Mouse (Mus musculus) midbrain, embryonic 13.5 days (tissue): ENCODE data around the gene Scarb1. TPM values are rescaled to one million over a fixed set of nuclear protein-coding genes. Genes with fewer than 3 reads are reported as not detected.

ENCODE experiments used
- ATAC-seq: fragments of 200-750 bp; cut with Nextera tagmentation; 2 replicates; pipeline ENCODE4 v1.8.0; 2017; ENCODE audit warnings: mild to moderate bottlenecking, moderate TSS enrichment, moderate library complexity
- H3K27ac ChIP-seq: fragments of 300-500 bp; sonication (generic); 2 replicates; pipeline ENCODE4 v1.5.1; 2015; ENCODE audit warnings: inconsistent platforms, mild to moderate bottlenecking, moderate library complexity
- H3K27me3 ChIP-seq: fragments of 300-500 bp; sonication (generic); 2 replicates; pipeline ENCODE4 v1.6.1; 2015; ENCODE audit warnings: mild to moderate bottlenecking, inconsistent platforms
- H3K36me3 ChIP-seq: fragments of 300-500 bp; sonication (generic); 2 replicates; pipeline ENCODE4 v1.6.1; 2015; ENCODE audit warnings: mild to moderate bottlenecking, inconsistent platforms
- H3K4me1 ChIP-seq: fragments of 300-500 bp; sonication (generic); replicated peaks from 2 replicates; pipeline ENCODE4 v1.6.1; 2015; ENCODE audit warnings: inconsistent platforms
- H3K4me2 ChIP-seq: fragments of 300-500 bp; sonication (generic); replicated peaks from 2 replicates; pipeline ENCODE4 v1.6.1; 2015; ENCODE audit warnings: moderate library complexity, mild to moderate bottlenecking, inconsistent platforms
- H3K4me3 ChIP-seq: fragments of 300-500 bp; sonication (generic); replicated peaks from 2 replicates; pipeline ENCODE4 v1.5.1; 2015; ENCODE audit warnings: mild to moderate bottlenecking, inconsistent platforms
- H3K9ac ChIP-seq: fragments of 300-500 bp; sonication (generic); replicated peaks from 2 replicates; pipeline ENCODE4 v1.6.1; 2015; ENCODE audit warnings: mild to moderate bottlenecking, inconsistent platforms
- H3K9me3 ChIP-seq: fragments of 300-500 bp; sonication (generic); 2 replicates; pipeline ENCODE4 v1.6.1; 2016; ENCODE audit warnings: mild to moderate bottlenecking, inconsistent platforms
- whole genome bisulfite sequencing: fragments of 180-500 bp; shearing (Covaris S2); methylation state at CpG from one replicate; pipeline ENCODE4 v1.1.7; 2015; 5-methylcytosine and 5-hydroxymethylcytosine counted together
- polyA plus RNA-seq: library from polyadenylated mRNA; unstranded; fragments of >200 nt; fragmentation: Nextera tagmentation; extraction: Ambion mirVana; gene quantifications from 2 replicates; pipeline ENCODE4 v1.2.1, GENCODE M21; 2015

The Scarb1 gene
- polyA plus RNA-seq, 1 experiment from 2014 or later: 22.8 TPM

- no peaks in the 10 kb centered on the region for H3K9me3 ChIP-seq
- no peak overlapping the region for H3K9ac ChIP-seq
- peaks cover 30% of the 10 kb centered on the region for H3K4me1 ChIP-seq
- peaks cover 18% of the 10 kb centered on the region for H3K36me3 ChIP-seq
- ATAC-seq: no peak
- H3K27ac ChIP-seq: no peak overlapping the region
- no peaks in the 10 kb centered on the region for H3K27me3 ChIP-seq
- WGBS: 84% methylated on average over 5 of the region's 5 CpGs
- no peak overlapping the region for H3K4me2 ChIP-seq
- no peak overlapping the region for H3K4me3 ChIP-seq
Observed at GRCm38 (mm10) chr5:125381954-125382672, 41.2 kb upstream of the Scarb1 start.

DNA sequence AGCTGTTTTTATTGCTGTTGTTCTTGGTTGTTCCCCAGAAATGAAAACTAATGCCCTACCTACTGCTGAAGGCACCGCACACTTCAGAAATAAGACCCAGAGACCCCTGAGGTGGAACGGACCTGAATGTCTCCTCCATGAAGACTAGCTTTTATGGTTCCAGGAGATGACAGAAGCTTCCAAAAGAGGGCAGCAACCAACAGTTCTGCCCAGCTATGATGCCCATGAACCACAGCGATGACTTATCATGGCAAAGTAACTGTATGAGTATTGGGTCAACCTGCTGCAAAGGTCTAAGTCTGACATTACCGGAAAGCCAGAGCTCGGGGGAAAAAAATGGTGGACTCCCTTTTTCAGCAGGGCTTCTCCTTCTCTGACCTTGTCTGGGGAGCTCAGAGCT lies 38.0 kb upstream of the Scarb1 start:
- Histone ChIP-seq H3K27ac (no peak overlapping the region), H3K4me2 (no peak overlapping the region), H3K9me3 (no peaks in the 10 kb centered on the region), H3K9ac (no peak overlapping the region), H3K4me1 (peaks cover 9% of the 10 kb centered on the region; the same call in 1 of the 2 replicates), H3K4me3 (no peak overlapping the region), H3K27me3 (no peaks in the 10 kb centered on the region), H3K36me3 (no peaks in the 10 kb centered on the region)
- WGBS: 81% methylated on average over 5 of the region's 5 CpGs
- ATAC-seq: no peak

DNA sequence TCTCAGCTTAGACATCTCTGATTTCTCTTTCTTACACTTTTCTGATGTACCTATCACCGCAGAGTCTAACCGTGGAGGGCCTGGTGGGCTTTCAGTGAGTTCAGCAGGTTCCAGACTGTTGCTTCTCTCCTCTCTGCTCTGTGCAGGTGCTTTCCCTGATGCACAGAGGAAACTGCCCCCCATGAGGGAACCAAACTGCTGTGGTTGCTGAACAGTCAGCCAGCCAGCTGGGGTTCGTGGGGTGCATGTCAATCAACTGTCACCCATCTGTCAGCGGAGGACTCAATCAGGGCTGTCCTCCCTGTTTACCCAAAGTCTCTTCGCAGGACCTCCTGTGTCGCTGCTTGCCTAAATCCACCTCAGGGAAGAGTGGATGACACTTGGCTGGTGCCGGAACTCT lies 36.3 kb upstream of the Scarb1 start:
- ATAC-seq: no peak
- WGBS: 65% methylated on average over 7 of the region's 7 CpGs
- no peak overlapping the region for H3K4me3 ChIP-seq
- H3K27ac ChIP-seq: no peak overlapping the region
- no peaks in the 10 kb centered on the region for H3K36me3 ChIP-seq
- H3K4me1 ChIP-seq: no peaks in the 10 kb centered on the region
- H3K9me3 ChIP-seq: no peaks in the 10 kb centered on the region
- no peaks in the 10 kb centered on the region for H3K27me3 ChIP-seq
- H3K9ac ChIP-seq: no peak overlapping the region
- H3K4me2 ChIP-seq: no peak overlapping the region

DNA sequence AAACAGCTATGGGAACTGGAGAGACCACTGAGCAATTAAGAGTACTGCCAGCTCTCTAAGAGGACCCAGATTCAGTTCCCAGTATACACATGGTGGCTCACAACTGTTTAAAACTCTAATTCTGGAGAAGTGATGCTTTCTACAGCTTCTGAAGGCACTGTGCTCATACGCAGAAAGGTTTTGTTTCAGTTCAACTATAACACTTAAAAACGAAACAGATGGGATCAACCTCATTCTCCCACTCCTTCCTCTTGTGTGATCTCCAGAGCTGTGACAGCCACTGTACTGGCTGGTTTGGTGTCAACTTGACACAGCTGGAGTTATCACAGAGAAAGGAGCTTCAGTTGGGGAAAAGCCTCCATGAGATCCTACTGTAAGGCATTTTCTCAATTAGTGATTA lies 35.0 kb upstream of the Scarb1 start:
- H3K4me3 ChIP-seq: no peak overlapping the region
- no peak for ATAC-seq
- H3K27me3 ChIP-seq: no peaks in the 10 kb centered on the region
- no peak overlapping the region for H3K4me2 ChIP-seq
- H3K9ac ChIP-seq: no peak overlapping the region
- no peak overlapping the region for H3K27ac ChIP-seq
- WGBS: 90% methylated on average over 2 of the region's 2 CpGs
- no peaks in the 10 kb centered on the region for H3K36me3 ChIP-seq
- 0 out of 2 replicates have a peak, but pooled peaks cover 5% of the 10 kb centered on the region for H3K9me3 ChIP-seq
- no peaks in the 10 kb centered on the region for H3K4me1 ChIP-seq

GRCm38 (mm10) chr5:125372027-125372426 lies 31.1 kb upstream of the Scarb1 start:
- no peaks in the 10 kb centered on the region for H3K36me3 ChIP-seq
- H3K27ac ChIP-seq: no peak overlapping the region
- no peak overlapping the region for H3K4me2 ChIP-seq
- 0 out of 2 replicates have a peak, but pooled peaks cover 5% of the 10 kb centered on the region for H3K9me3 ChIP-seq
- WGBS: 88% methylated on average over 4 of the region's 4 CpGs
- H3K4me1 ChIP-seq: no peaks in the 10 kb centered on the region
- no peaks in the 10 kb centered on the region for H3K27me3 ChIP-seq
- no peak overlapping the region for H3K4me3 ChIP-seq
- H3K9ac ChIP-seq: no peak overlapping the region
- ATAC-seq: no peak

GRCm38 (mm10) chr5:125370950-125371693 lies 30.2 kb upstream of the Scarb1 start:
- Histone ChIP-seq H3K27ac (no peak overlapping the region), H3K4me3 (no peak overlapping the region), H3K9me3 (0 out of 2 replicates have a peak, but pooled peaks cover 5% of the 10 kb centered on the region), H3K4me1 (no peaks in the 10 kb centered on the region), H3K36me3 (no peaks in the 10 kb centered on the region), H3K9ac (no peak overlapping the region), H3K4me2 (no peak overlapping the region), H3K27me3 (no peaks in the 10 kb centered on the region)
- ATAC-seq: no peak
- 75% methylated on average over 7 of the region's 7 CpGs for WGBS

DNA sequence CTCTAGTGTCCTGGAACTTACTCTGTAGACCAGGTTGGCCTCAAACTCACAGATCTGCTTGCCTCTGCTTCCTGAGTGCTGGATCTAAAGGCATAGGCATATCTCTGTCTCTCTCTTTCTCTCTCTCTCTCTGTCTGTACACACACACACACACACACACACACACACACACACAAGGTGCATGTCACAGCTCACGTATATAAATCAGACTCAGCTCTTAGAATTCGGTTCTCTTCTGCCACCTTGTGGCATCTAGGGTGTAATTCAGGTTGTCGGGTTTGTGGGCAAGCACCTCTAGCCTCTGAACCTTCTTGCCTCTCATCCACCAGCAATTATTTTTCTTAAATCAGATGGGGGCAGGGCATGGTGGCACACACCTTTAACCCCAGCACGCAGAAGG lies 27.7 kb upstream of the Scarb1 start:
- Histone ChIP-seq H3K9ac (no peak overlapping the region), H3K27me3 (no peaks in the 10 kb centered on the region), H3K4me3 (no peak overlapping the region), H3K9me3 (0 out of 2 replicates have a peak, but pooled peaks cover 5% of the 10 kb centered on the region), H3K4me2 (no peak overlapping the region), H3K36me3 (no peaks in the 10 kb centered on the region), H3K27ac (no peak overlapping the region), H3K4me1 (no peaks in the 10 kb centered on the region)
- under 1% methylated on average over 4 of the region's 4 CpGs for WGBS
- peak; percentile 11; the same call in 1 of the 2 replicates for ATAC-seq

- 76% methylated on average over 5 of the region's 5 CpGs for WGBS
- no peaks in the 10 kb centered on the region for H3K27me3 ChIP-seq
- H3K9ac ChIP-seq: no peak overlapping the region
- no peaks in the 10 kb centered on the region for H3K4me1 ChIP-seq
- no peak overlapping the region for H3K4me2 ChIP-seq
- no peak overlapping the region for H3K4me3 ChIP-seq
- no peak overlapping the region for H3K27ac ChIP-seq
- no peak for ATAC-seq
- 0 out of 2 replicates have a peak, but pooled peaks cover 5% of the 10 kb centered on the region for H3K9me3 ChIP-seq
- H3K36me3 ChIP-seq: no peaks in the 10 kb centered on the region
Observed at GRCm38 (mm10) chr5:125368156-125368555, 27.3 kb upstream of the Scarb1 start.

DNA sequence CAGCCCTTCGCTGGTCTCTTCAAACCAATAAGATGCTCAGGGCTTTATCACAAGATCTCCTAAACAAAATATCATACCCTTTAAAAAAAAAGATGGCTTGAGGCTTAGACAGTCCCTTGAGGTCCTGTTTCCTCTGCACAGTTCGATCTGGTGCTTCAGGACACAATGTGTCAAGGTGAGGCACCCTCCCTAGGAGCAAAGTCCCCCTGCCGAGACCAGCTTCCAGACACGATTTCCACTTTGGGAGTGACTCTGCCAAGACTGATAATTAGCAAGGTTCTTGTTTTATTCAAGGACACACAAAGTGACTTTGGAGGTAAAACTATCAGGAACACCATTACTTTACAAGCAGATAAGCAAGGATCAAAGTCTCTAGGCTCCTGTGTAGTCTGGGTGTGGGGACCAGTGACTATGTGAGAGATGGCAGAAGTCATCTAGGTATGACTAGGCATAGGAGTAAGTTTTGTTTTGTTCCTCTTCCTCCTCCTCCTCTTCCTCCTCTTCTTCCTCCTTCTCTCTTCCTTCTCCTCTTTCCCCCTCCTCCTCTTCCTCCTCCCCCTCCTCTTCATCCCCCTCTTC lies 24.0 kb upstream of the Scarb1 start:
- Histone ChIP-seq H3K27me3 (no peaks in the 10 kb centered on the region), H3K4me2 (no peak overlapping the region), H3K36me3 (no peaks in the 10 kb centered on the region), H3K27ac (no peak overlapping the region), H3K9me3 (no peaks in the 10 kb centered on the region), H3K9ac (no peak overlapping the region), H3K4me1 (no peaks in the 10 kb centered on the region), H3K4me3 (no peak overlapping the region)
- no peak for ATAC-seq
- 80% methylated on average over 4 of the region's 4 CpGs for WGBS

GRCm38 (mm10) chr5:125363894-125364293 lies 23.0 kb upstream of the Scarb1 start:
- H3K4me1 ChIP-seq: no peaks in the 10 kb centered on the region
- no peak for ATAC-seq
- no peak overlapping the region for H3K4me3 ChIP-seq
- no peak overlapping the region for H3K27ac ChIP-seq
- no peak overlapping the region for H3K4me2 ChIP-seq
- H3K9ac ChIP-seq: no peak overlapping the region
- no peaks in the 10 kb centered on the region for H3K27me3 ChIP-seq
- no peaks in the 10 kb centered on the region for H3K9me3 ChIP-seq
- H3K36me3 ChIP-seq: no peaks in the 10 kb centered on the region
- 85% methylated on average over 7 of the region's 7 CpGs for WGBS

DNA sequence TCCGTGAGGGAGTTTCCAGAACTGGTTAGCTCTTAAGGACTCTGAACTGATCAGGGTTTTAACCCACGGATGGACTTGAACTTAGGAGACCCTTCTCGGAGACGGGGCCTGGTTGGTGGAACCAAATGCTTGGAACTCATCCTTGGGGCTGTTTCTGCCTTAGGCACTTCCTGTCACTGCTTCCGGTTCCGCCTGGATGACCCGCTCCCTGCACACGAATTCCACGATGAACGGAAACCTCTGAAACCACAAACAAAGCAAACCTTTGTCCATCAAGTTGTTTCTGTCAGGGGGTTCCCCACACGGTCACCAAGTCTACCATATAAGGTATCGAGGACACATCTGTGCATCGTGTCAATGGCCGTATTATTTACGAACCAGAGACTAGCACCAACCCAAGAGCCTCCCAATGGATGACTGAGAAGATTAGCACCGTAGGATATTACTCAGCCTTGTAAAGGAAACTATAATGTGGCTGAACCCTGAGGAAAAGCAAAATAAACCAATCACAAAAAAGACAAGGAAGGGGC lies 20.2 kb upstream of the Scarb1 start:
- H3K4me1 ChIP-seq: no peaks in the 10 kb centered on the region
- WGBS: 72% methylated on average over 16 of the region's 16 CpGs
- H3K9ac ChIP-seq: no peak overlapping the region
- no peak overlapping the region for H3K4me3 ChIP-seq
- H3K36me3 ChIP-seq: no peaks in the 10 kb centered on the region
- no peaks in the 10 kb centered on the region for H3K9me3 ChIP-seq
- H3K27me3 ChIP-seq: no peaks in the 10 kb centered on the region
- no peak for ATAC-seq
- H3K4me2 ChIP-seq: no peak overlapping the region
- no peak overlapping the region for H3K27ac ChIP-seq

GRCm38 (mm10) chr5:125360566-125360965 lies 19.7 kb upstream of the Scarb1 start:
- WGBS: 49% methylated on average over 9 of the region's 9 CpGs
- H3K27me3 ChIP-seq: no peaks in the 10 kb centered on the region
- no peak overlapping the region for H3K27ac ChIP-seq
- H3K9ac ChIP-seq: no peak overlapping the region
- H3K4me3 ChIP-seq: no peak overlapping the region
- H3K9me3 ChIP-seq: no peaks in the 10 kb centered on the region
- H3K4me1 ChIP-seq: no peaks in the 10 kb centered on the region
- H3K4me2 ChIP-seq: no peak overlapping the region
- no peak for ATAC-seq
- no peaks in the 10 kb centered on the region for H3K36me3 ChIP-seq
